Mouse (Mus musculus) C2C12 (cell line): Measurements from ENCODE around the gene B3gnt6.

Source experiments
- CEBPB ChIP-seq: IDR thresholded peaks from one replicate; pipeline ENCODE4 v1.6.1; 2011; ENCODE audit warnings: low read depth, mild to moderate bottlenecking, control low read depth, moderate library complexity
- CTCF ChIP-seq: IDR thresholded peaks from one replicate; pipeline ENCODE4 v1.5.1; 2011; ENCODE audit not compliant: control insufficient read depth, insufficient read depth, insufficient read length
- FOSL1 ChIP-seq: IDR thresholded peaks from one replicate; pipeline ENCODE4 v1.8.0; 2011; ENCODE audit warnings: mild to moderate bottlenecking, low read length; ENCODE audit not compliant: poor library complexity, insufficient read depth, severe bottlenecking
- MAX ChIP-seq: IDR thresholded peaks from one replicate; pipeline ENCODE4 v1.6.1; 2011; ENCODE audit warnings: mild to moderate bottlenecking, control low read depth
- MYOD1 ChIP-seq: IDR thresholded peaks from one replicate; pipeline ENCODE4 v1.6.1; 2011; ENCODE audit warnings: low read depth; ENCODE audit not compliant: control insufficient read depth, insufficient read length
- MYOG ChIP-seq: IDR thresholded peaks from one replicate; pipeline ENCODE4 v1.6.1; 2011; ENCODE audit not compliant: control insufficient read depth, insufficient read length; ENCODE audit errors: extremely low read depth
- USF1 ChIP-seq: IDR thresholded peaks from one replicate; pipeline ENCODE4 v1.6.1; 2011; ENCODE audit warnings: low read depth, mild to moderate bottlenecking, control low read depth, moderate library complexity

DNA sequence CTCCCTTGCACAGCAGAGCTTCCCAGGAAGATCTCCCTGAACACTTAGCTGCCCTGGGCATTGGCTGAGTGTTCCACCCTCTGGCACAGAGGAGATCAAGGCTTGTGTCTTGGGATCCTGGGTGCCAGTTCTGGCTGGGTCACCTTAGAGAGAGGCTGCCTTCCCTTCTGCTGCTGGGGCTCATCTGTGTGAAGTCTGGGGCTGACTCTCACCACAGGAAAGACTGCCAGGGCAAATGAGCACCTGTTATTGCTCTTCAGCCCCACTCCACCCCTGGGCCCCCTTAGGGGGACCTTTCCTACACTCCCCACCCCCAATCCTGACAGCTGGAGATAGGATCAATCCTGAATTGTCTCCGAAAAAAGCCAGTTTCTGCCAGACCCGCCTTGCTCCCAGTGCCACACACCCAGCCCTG is 22.2 kb downstream of the B3gnt6 start:
- TF ChIP-seq CTCF (no peak), CEBPB (no peak), MYOG (no peak), USF1 (no peak), MAX (no peak), MYOD1 (no peak), FOSL1 (no peak)
